Mouse (Mus musculus) embryo, embryonic 10 days (tissue): ENCODE measurements around the gene Atoh8.

Experiments
- DNase-seq: peaks from one replicate; pipeline ENCODE4 v3.0.0-alpha.2; 2015; ENCODE audit warnings: low spot score

The Atoh8 gene

GRCm38 (mm10) chr6:72235098-72235806 lies at the start of gene Atoh8:
Gene Atoh8, minus strand, starts transcription at chr6:72235577.
- DNase-seq = peak; percentile 84

DNA sequence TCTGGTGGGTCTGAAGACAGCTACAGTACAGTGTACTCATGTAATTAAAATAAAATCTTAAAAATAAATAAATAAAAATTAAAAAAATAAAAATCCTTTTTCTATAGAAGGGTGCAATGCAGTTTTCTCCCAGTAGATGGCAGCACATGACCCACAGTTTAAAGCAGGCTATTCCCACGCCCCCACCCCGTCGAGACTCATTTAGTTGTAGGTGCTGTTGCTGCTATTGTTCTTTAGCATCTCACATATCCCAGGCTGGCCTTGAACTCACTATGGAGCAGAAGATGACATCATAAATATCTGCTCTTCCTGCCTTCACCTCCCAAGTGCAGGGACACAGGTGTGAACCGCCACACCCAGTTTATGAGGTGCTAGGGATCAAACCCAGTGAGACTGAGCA lies 48.5 kb upstream of the Atoh8 start:
- peak; percentile 42 for DNase-seq

DNA sequence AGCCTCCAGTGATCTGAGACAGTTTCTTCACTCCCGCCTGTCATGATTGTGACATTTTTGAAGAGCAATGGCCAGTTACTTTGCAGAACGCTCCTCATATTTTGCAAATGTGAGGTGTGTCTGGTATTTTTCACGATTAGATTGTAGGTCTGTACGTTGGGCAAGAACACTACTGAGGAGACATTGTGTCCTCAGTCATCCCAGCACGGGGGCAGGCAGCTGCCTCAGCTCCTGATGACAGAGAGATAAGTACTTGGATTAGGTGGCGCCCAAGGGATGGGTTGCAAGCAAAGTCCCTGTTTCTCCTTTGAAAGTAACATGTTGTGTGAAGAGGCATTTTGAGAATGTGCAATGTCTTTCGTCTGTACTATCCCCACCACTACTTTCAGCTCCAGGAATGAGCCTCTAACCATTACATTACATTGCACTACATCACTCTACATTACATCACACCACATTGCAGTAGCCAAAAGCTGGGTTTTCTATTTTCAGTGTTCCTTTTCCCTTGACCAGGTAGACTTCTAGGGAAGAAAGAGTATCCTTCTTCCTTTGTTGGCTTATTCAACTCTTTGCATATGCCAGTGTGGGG lies 45.1 kb upstream of the Atoh8 start:
- DNase-seq = no peak

GRCm38 (mm10) chr6:72279505-72279904 lies 44.1 kb upstream of the Atoh8 start:
- no peak for DNase-seq

- DNase-seq = no peak
These were observed 43.5 kb upstream of the Atoh8 start for GRCm38 (mm10) chr6:72278835-72279234.

- DNase-seq = no peak
These were observed 42.3 kb upstream of the Atoh8 start for GRCm38 (mm10) chr6:72277508-72278166.

- DNase-seq = no peak
These were observed 41.6 kb upstream of the Atoh8 start for GRCm38 (mm10) chr6:72276972-72277441.

DNA sequence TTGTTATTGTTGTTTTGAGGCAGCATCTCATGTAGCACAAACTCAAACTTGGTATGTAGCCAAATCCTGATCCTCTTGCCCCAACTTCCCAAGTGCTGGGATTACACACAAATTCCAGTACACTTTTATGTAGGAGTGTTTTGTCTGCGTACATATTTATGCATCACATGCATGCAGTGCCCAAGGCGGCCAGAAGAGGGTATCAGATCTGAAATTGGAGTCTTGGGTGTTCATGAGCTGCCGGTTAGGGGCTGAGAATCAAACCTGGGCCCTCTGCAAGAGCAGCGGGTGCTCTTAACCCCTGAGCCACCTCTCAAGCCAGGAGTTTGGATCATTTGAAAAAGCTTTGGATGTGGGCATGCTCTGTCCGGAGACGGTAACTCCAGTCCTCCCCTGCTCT lies 40.8 kb upstream of the Atoh8 start:
- DNase-seq = no peak

DNA sequence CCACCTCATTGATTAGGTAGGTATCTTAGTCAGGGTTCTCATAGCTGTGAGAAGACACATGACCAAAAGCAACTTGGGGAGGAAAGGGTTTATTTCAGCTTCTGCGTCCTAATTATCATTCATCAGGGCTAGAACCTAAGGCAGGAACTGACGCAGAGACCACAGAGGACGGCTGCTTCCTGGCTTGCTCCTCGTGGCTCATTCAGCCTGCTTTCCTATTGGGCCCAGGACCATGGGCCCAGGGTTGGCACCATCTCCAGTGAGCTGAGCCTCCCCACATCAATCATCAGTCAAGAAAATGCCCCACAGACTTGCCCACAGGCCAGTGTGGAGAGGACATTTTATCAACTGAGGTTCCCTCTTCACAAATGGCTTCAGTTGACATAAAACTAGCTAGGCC lies 40.1 kb upstream of the Atoh8 start:
- DNase-seq = no peak

DNA sequence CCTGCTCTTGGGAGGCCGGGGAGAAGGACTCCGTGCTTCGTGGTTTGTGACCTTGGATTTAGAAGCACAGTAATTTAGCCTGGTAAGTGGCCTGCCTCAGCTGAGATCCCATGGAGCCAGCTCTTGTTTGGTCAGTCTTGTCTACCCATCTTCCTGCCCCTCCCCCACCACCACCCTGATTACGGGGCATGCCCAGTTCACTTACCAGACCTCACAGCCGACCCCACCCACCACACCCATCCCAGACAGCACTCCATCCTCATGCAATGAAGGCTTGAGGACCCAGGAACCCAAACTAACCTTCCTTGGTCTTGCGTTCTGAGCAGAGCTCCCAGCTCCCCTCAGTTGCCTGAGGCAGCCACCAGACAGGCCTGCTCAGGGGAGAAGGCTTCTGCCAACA lies 37.8 kb upstream of the Atoh8 start:
- DNase-seq = no peak

DNA sequence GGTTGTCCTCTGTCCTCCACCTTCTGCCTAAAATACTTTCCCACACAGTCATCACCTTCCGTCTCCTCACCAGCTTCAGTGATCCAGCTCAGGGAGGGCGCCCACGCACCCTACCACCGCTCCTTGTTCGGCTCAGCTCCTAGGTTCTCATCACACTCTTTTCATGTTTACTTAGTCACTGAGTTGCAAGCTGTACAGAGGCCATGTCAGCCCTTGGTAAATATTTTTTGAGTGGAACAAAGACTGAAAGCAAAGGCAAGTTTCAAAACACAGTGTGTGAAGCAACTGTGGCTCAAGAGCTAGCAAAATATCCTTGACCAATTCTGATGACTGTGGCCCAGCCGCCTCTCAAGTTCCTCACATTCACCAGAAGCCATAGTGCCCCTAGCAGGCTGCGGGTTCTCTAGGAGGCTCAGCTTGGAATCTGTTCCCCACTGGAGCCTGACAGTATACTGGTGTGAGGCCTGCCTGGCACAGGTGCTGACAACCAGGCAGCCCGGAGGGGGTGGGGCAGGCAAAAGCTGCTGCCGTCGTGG lies 36.9 kb upstream of the Atoh8 start:
- no peak for DNase-seq

DNA sequence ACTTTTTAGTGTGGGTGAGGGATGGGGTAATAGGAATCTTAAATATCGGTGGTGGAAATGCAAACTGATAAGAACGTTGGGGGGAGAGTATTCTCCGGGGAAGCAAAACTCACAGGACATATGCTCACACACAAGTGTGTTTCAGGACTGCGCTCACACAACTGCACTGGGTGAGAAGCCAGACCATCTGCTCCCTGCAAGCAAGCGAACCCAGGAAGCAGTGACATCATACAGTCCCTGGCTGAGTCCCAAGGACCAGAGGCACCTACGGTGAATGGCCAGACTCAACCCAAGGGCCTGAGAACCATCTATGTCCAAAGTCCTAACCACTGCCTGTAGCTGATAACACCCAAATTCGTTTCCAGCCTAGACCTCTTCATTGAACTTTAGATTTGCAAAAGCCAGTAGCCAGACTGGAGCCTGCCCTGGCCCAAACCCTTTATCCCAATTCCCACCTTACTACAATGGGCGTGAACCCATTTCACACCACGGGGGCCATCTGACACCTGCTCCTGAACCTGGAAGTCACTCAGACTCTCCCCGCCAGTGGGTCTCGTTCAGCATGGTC lies 35.7 kb upstream of the Atoh8 start:
- DNase-seq = no peak

DNA sequence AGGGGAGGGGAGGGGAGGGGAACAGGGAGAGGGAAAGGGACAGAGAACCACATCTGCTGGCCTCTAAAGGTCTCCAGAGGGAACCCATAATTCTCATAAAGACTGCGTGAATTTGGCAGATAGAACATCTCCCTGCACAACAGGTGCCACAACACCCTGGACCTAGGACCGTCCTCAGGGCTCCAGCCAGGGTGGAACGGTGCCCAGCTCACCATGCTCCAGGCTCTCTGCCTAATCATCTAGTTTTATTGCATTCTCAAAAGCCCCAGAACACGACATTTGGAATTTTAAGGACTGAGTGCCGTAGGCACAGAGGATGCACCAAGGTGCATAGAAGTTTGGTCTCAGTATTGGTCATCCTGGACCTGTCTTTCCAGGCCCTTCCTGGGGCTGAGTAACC lies 34.9 kb upstream of the Atoh8 start:
- DNase-seq = no peak

DNA sequence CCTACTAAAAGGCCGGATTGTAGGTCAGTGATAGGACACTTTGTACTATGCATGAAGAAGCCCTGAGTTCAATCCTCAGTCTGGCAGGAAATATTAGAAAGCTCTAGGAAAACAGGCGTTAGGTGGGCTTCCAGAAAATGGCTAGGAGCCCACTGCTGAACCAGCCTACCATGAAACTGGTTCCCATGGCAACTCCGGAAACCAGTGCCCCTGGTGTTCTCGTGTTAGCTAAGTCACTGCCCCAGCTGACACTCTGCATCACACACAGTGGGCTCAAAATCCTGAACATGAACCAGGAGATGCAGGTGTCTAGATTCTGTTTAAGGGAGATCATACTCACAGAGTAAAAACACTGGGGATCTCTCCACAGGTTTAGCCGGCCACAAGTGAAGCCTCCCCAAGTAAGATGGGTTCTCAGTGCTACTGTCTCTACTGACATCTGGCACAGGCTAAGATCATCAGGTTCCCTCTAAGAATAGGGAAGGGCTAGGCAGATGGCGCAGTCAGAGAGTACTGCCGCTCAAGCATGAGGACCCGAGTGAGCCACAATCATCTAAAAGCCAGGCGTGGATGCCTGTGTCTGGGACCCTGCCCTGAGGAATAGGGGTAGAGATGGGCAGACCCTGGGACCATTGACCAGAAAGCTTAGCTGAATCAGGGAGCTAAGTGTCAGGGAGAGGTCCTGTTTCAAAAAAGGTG lies 32.9 kb upstream of the Atoh8 start:
- no peak for DNase-seq

DNA sequence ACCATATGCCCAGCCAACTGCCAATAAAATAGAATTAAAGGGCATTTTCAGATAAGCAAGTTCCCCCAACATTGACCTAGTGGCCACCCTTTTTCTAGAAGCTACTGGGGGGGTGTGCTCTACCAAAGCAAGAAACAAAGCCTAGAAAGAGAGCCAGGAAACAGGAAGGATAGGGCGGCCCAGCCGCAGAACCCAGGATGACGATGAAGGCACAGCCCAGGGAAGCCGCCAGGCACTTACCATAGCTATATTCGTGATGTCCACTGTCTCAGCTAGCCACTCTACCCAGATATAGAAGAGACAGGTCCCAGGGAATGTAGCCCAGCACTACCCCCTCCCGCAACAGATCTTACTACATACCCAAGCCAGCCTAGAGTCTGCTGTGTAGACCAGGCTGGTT lies 30.3 kb upstream of the Atoh8 start:
- DNase-seq = no peak

- DNase-seq = no peak
These were observed 28.4 kb upstream of the Atoh8 start for GRCm38 (mm10) chr6:72263679-72264265.

DNA sequence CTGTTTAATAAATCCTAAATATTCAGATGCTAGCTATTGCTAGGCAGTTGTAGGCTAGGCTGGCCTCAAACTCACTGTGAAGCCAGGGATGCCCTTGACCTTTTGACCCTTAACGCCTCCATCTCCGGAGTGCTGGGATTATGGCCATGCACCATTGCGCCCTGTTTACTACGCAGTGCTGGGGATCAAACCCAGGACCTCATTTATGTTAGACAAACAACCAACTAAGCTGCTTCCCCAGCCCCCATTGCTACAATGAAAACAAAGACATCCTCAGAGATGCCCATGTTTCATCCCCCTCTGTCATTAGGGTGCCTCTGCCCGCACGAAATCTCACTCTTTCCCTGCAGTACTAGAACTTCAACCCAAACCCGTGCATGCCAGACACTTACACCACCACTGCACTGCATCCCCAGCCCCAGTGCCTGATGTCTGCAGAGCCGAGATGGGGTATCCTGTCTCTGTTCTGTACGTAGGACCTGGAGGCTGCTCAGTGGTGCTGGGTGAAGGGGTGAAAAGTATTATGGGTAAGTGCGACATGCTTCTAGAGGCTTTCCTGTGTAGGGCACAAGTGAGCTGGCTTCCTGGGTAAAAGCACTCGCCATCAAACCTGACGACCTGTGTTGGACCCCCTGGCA lies 26.4 kb upstream of the Atoh8 start:
- DNase-seq = no peak

GRCm38 (mm10) chr6:72260981-72261682 lies 25.8 kb upstream of the Atoh8 start:
- peak; percentile 94 for DNase-seq

- no peak for DNase-seq
These were observed 24.1 kb upstream of the Atoh8 start for GRCm38 (mm10) chr6:72259474-72259873.

DNA sequence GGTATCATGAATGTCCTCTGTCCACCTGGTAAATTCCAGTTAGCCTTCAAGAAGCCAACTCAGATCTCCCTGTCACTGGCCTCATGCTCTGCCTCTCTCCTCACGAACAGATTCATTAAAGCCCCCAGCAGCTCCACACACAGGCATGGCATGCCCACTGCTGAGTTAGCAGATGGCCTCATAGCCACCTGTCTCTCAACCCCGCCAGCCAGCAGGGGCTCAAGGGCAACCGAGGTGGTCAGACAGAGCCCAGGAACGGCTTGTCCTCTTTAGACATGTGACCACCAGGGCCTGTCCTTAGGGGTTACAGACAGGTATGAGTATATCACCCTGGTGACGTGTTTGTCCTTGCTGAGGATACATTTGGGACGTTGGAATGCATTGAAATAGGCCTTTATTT lies 19.9 kb upstream of the Atoh8 start:
- no peak for DNase-seq
